Mouse (Mus musculus): ENCODE measurements around the gene Kif22. TPM values are rescaled to one million over a fixed set of nuclear protein-coding genes. Genes with fewer than 3 reads are reported as not detected.

The Kif22 gene
- polyA plus RNA-seq, 1 experiment, result 50.5 TPM

DNA sequence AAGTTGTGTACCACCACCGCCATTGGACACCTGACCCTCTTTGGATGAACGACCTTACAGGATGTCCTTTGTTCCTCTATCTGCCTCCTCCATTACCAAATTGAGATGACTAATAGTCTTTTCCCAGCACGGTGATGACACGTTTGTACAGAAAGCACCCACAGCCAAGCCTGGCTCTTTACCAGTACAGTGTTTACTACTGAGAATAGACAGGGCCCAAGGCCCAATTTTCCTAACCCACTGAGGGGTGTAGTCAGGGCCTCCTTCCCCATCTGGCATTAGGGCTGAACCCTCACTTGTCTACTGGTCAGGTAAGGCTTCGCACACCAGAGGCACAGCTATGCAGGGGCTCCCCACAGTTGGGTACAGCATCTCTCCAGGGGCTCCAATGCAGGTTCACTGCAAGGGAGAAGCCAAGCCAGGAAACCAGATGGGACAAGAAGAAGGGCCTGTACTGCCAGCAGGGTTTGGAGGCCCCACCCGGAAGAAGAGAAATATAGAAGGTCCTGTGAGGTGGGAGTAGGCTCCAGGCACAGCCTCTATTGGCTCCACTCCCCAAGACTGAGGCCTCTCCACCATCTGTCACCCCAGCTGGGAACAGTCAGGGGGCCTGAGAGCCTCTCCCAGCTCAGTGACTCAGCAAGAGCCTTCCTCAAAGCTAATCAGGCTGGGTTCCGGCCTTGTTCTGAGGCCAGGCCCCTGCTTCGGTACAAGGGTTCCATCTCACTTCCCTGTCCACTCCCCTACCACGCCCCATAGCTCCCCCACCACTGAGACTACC, 33.8 kb downstream of the Kif22 start:
- peaks cover 9% of the 10 kb centered on the region for H3K4me1 ChIP-seq (replicated peaks; ENCODE audit: control insufficient read depth, insufficient read depth, low read length)
- H3K36me3 ChIP-seq (ENCODE audit: control insufficient read depth, insufficient read depth, low read length), result no peaks in the 10 kb centered on the region
- no peaks in the 10 kb centered on the region for H3K27me3 ChIP-seq (ENCODE audit: control insufficient read depth, insufficient read depth, low read length)
- 59% methylated on average over 9 of the region's 9 CpGs for WGBS
- no peak overlapping the region for H3K27ac ChIP-seq (ENCODE audit: control insufficient read depth, insufficient read depth, low read length)
- H3K4me3 ChIP-seq (ENCODE audit: control insufficient read depth, insufficient read depth, low read length), result no peak overlapping the region
- DNase-seq, result no peak
- no peak for TF ChIP-seq POLR2A (IDR thresholded peaks at IDR 0.05; ENCODE audit: control insufficient read depth, extremely low read depth, insufficient read depth, low read length, poor library complexity)
- TF ChIP-seq CTCF (IDR thresholded peaks at IDR 0.05; ENCODE audit: borderline replicate concordance, control insufficient read depth, extremely low read depth, insufficient read depth, low read length, poor library complexity), result no peak

GRCm38 (mm10) chr7:127007313-127008024, 34.8 kb downstream of the Kif22 start:
- H3K36me3 ChIP-seq (ENCODE audit: control insufficient read depth, insufficient read depth, low read length), result no peaks in the 10 kb centered on the region
- 95% methylated on average over 6 of the region's 6 CpGs for WGBS
- no peaks in the 10 kb centered on the region for H3K27me3 ChIP-seq (ENCODE audit: control insufficient read depth, insufficient read depth, low read length)
- H3K27ac ChIP-seq (ENCODE audit: control insufficient read depth, insufficient read depth, low read length), result no peak overlapping the region
- TF ChIP-seq CTCF (IDR thresholded peaks at IDR 0.05; ENCODE audit: borderline replicate concordance, control insufficient read depth, extremely low read depth, insufficient read depth, low read length, poor library complexity) (no peak), POLR2A (IDR thresholded peaks at IDR 0.05; ENCODE audit: control insufficient read depth, extremely low read depth, insufficient read depth, low read length, poor library complexity) (no peak)
- DNase-seq, result no peak
- H3K4me1 ChIP-seq (replicated peaks; ENCODE audit: control insufficient read depth, insufficient read depth, low read length), result peaks cover 5% of the 10 kb centered on the region; the same call in 1 of the 2 replicates
- no peak overlapping the region for H3K4me3 ChIP-seq (ENCODE audit: control insufficient read depth, insufficient read depth, low read length)

GRCm38 (mm10) chr7:127004122-127004875, 38.0 kb downstream of the Kif22 start:
- 92% methylated on average over 4 of the region's 4 CpGs for WGBS
- Histone ChIP-seq H3K27me3 (ENCODE audit: control insufficient read depth, insufficient read depth, low read length) (no peaks in the 10 kb centered on the region), H3K27ac (ENCODE audit: control insufficient read depth, insufficient read depth, low read length) (no peak overlapping the region), H3K36me3 (ENCODE audit: control insufficient read depth, insufficient read depth, low read length) (no peaks in the 10 kb centered on the region), H3K4me3 (ENCODE audit: control insufficient read depth, insufficient read depth, low read length) (no peak overlapping the region), H3K4me1 (replicated peaks; ENCODE audit: control insufficient read depth, insufficient read depth, low read length) (peaks cover 10% of the 10 kb centered on the region; the same call in 1 of the 2 replicates)
- no peak for DNase-seq
- TF ChIP-seq POLR2A (IDR thresholded peaks at IDR 0.05; ENCODE audit: control insufficient read depth, extremely low read depth, insufficient read depth, low read length, poor library complexity) (no peak), CTCF (IDR thresholded peaks at IDR 0.05; ENCODE audit: borderline replicate concordance, control insufficient read depth, extremely low read depth, insufficient read depth, low read length, poor library complexity) (no peak)

DNA sequence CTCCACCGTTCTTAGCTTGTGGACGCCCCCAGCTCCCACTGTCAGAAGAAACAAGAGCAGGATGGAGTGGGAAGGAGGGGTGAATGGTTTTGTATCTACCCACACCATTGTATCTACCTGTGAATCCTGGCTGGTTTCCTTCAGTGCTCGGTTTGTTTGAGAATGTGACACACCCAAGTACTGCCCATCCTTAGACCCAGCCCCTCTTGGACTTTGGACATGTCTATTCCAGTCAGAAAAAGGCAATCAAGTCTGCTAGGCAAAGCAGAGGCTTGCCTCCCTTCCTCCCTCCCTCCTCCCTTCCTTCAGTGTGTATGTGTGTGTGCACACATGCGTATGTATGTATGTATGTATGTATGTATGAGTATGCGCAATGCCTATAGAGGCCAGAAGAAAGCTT, 38.7 kb downstream of the Kif22 start:
- no peaks in the 10 kb centered on the region for H3K36me3 ChIP-seq (ENCODE audit: control insufficient read depth, insufficient read depth, low read length)
- no peak for DNase-seq
- no peak for TF ChIP-seq POLR2A (IDR thresholded peaks at IDR 0.05; ENCODE audit: control insufficient read depth, extremely low read depth, insufficient read depth, low read length, poor library complexity)
- TF ChIP-seq CTCF (IDR thresholded peaks at IDR 0.05; ENCODE audit: borderline replicate concordance, control insufficient read depth, extremely low read depth, insufficient read depth, low read length, poor library complexity), result no peak
- H3K27ac ChIP-seq (ENCODE audit: control insufficient read depth, insufficient read depth, low read length), result no peak overlapping the region
- no peaks in the 10 kb centered on the region for H3K27me3 ChIP-seq (ENCODE audit: control insufficient read depth, insufficient read depth, low read length)
- no peak overlapping the region for H3K4me3 ChIP-seq (ENCODE audit: control insufficient read depth, insufficient read depth, low read length)
- 93% methylated on average over 5 of the region's 5 CpGs for WGBS
- H3K4me1 ChIP-seq (replicated peaks; ENCODE audit: control insufficient read depth, insufficient read depth, low read length), result peaks cover 7% of the 10 kb centered on the region; the same call in 1 of the 2 replicates

DNA sequence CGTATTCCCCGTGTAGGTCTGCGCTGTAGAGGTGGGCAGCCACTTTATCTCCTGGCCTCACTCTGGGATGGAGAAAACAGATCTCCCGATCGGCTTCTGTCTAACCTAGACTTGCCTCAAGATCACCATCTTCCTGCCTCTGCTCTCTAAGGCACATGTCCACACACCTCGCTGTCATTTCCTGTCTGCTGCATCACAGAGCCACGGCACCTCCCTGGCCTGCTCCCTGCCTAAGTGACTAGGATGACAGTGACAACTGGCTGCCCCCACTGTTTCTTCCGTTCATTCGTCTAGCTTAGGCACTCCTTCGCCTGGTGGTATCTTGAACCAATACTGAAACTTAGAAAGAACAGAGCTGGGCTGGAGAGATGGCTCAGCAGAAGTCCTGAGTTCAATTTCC, 42.7 kb downstream of the Kif22 start:
- TF ChIP-seq CTCF (IDR thresholded peaks at IDR 0.05; ENCODE audit: borderline replicate concordance, control insufficient read depth, extremely low read depth, insufficient read depth, low read length, poor library complexity) (no peak), POLR2A (IDR thresholded peaks at IDR 0.05; ENCODE audit: control insufficient read depth, extremely low read depth, insufficient read depth, low read length, poor library complexity) (no peak)
- H3K27ac ChIP-seq (ENCODE audit: control insufficient read depth, insufficient read depth, low read length), result no peak overlapping the region
- 70% methylated on average over 10 of the region's 10 CpGs for WGBS
- no peaks in the 10 kb centered on the region; the same call in 1 of the 2 replicates for H3K36me3 ChIP-seq (ENCODE audit: control insufficient read depth, insufficient read depth, low read length)
- no peaks in the 10 kb centered on the region for H3K27me3 ChIP-seq (ENCODE audit: control insufficient read depth, insufficient read depth, low read length)
- H3K4me1 ChIP-seq (replicated peaks; ENCODE audit: control insufficient read depth, insufficient read depth, low read length), result peaks cover 5% of the 10 kb centered on the region; the same call in 1 of the 2 replicates
- H3K4me3 ChIP-seq (ENCODE audit: control insufficient read depth, insufficient read depth, low read length), result no peak overlapping the region
- no peak for DNase-seq

GRCm38 (mm10) chr7:126996449-126996848, 45.8 kb downstream of the Kif22 start:
- Histone ChIP-seq H3K27ac (ENCODE audit: control insufficient read depth, insufficient read depth, low read length) (no peak overlapping the region), H3K36me3 (ENCODE audit: control insufficient read depth, insufficient read depth, low read length) (no peaks in the 10 kb centered on the region; the same call in 1 of the 2 replicates), H3K4me3 (ENCODE audit: control insufficient read depth, insufficient read depth, low read length) (no peak overlapping the region), H3K27me3 (ENCODE audit: control insufficient read depth, insufficient read depth, low read length) (no peaks in the 10 kb centered on the region), H3K4me1 (replicated peaks; ENCODE audit: control insufficient read depth, insufficient read depth, low read length) (peaks cover 5% of the 10 kb centered on the region; the same call in 1 of the 2 replicates)
- DNase-seq, result no peak
- WGBS, result 87% methylated on average over 4 of the region's 4 CpGs
- TF ChIP-seq POLR2A (IDR thresholded peaks at IDR 0.05; ENCODE audit: control insufficient read depth, extremely low read depth, insufficient read depth, low read length, poor library complexity) (no peak), CTCF (IDR thresholded peaks at IDR 0.05; ENCODE audit: borderline replicate concordance, control insufficient read depth, extremely low read depth, insufficient read depth, low read length, poor library complexity) (no peak)

Measured in thymus, adult 2 months (tissue).